Mouse (Mus musculus): ENCODE results near the gene AC161166.1. TPM values are rescaled to one million over a fixed set of nuclear protein-coding genes. Genes with fewer than 3 reads are reported as not detected.
A peak's percentile ranks its signal among the peaks of the same experiment; 100 is the strongest.

AC161166.1 gene
- total and polyA plus RNA-seq, 3 experiments, result 0.13 TPM; not detected in 2

GRCm38 (mm10) chr7:24538154-24538553, 25.9 kb upstream of the AC161166.1 start:
- Histone ChIP-seq H3K79me2 (ENCODE audit: control insufficient read depth, insufficient read depth, low read length, poor library complexity) (no peaks in the 10 kb centered on the region), H3K9me3 (replicated peaks; ENCODE audit: insufficient read depth, low read length) (no peaks in the 10 kb centered on the region), H3K4me3 (ENCODE audit: control insufficient read depth in 1 of 2, insufficient read depth in 1 of 2, low read depth in 2 of 2, low read length in 2 of 2) (no peak overlapping the region), H3K27ac (ENCODE audit: control insufficient read depth, low read depth, low read length) (no peak overlapping the region), H3K36me3 (ENCODE audit: control insufficient read depth in 1 of 2, insufficient read depth in 2 of 2, low read length in 2 of 2) (no peaks in the 10 kb centered on the region), H3K4me1 (ENCODE audit: control insufficient read depth in 1 of 2, insufficient read depth in 2 of 2, low read length in 2 of 2) (no peaks in the 10 kb centered on the region), H3K9ac (ENCODE audit: control insufficient read depth, low read depth, low read length, poor library complexity, severe bottlenecking) (no peak overlapping the region), H3K27me3 (ENCODE audit: control insufficient read depth in 1 of 2, insufficient read depth in 2 of 2, low read length in 2 of 2) (no peaks in the 10 kb centered on the region)
- no peak for DNase-seq (ENCODE audit: low read depth, low spot score)
- TF ChIP-seq CTCF (IDR thresholded peaks at IDR 0.05 in 2 of 3, conservative IDR thresholded peaks at IDR 0.05 in 1 of 3; ENCODE audit: control insufficient read depth in 1 of 3, insufficient read depth in 1 of 3, low read depth in 2 of 3, low read length in 3 of 3, poor library complexity in 1 of 3, severe bottlenecking in 1 of 3) (peak in 1 of 3 experiments; percentile 5; a peak in 1 of 6 replicates), POLR2A (IDR thresholded peaks at IDR 0.05; ENCODE audit: control insufficient read depth in 1 of 2, insufficient read depth in 1 of 2, low read depth in 1 of 2, low read length in 2 of 2, poor library complexity in 1 of 2) (no peak), MXI1 (IDR thresholded peaks at IDR 0.05; ENCODE audit: low read depth, low read length) (no peak), USF1 (IDR thresholded peaks at IDR 0.05; ENCODE audit: low read depth, low read length) (no peak), E2F4 (IDR thresholded peaks at IDR 0.05; ENCODE audit: borderline replicate concordance, low read depth, low read length) (no peak), ZMIZ1 (IDR thresholded peaks at IDR 0.05; ENCODE audit: low read depth, low read length) (no peak), SIN3A (IDR thresholded peaks at IDR 0.05; ENCODE audit: low read length) (no peak), ZKSCAN1 (IDR thresholded peaks at IDR 0.05; ENCODE audit: low read depth, low read length) (no peak), SMC3 (IDR thresholded peaks at IDR 0.05; ENCODE audit: low read depth, low read length) (no peak)

DNA sequence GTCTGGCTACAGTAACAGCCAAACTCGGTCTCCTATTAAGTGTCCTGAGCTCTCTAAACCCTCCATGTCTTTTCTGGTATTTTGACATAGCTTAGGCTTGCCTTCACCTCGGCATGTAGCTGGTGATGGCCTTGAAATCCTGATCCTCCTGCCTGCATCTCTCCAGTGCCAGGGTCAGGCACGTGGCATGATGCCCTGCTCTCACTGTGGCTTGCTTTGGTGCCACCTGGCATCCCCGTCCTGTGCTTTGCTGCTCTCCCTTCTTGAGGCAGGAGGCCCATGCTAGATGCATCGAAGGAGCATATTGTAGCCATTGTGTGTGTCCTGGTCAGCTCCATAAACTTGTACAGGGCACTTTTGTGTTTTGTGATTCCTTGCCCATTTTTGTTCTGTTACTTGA, 25.3 kb upstream of the AC161166.1 start:
- no peaks in the 10 kb centered on the region for H3K36me3 ChIP-seq (ENCODE audit: control insufficient read depth in 1 of 2, insufficient read depth in 2 of 2, low read length in 2 of 2)
- no peaks in the 10 kb centered on the region for H3K79me2 ChIP-seq (ENCODE audit: control insufficient read depth, insufficient read depth, low read length, poor library complexity)
- no peaks in the 10 kb centered on the region for H3K27me3 ChIP-seq (ENCODE audit: control insufficient read depth in 1 of 2, insufficient read depth in 2 of 2, low read length in 2 of 2)
- no peak overlapping the region for H3K4me3 ChIP-seq (ENCODE audit: control insufficient read depth in 1 of 2, insufficient read depth in 1 of 2, low read depth in 2 of 2, low read length in 2 of 2)
- H3K9ac ChIP-seq (ENCODE audit: control insufficient read depth, low read depth, low read length, poor library complexity, severe bottlenecking), result no peak overlapping the region
- no peak for DNase-seq (ENCODE audit: low read depth, low spot score)
- no peaks in the 10 kb centered on the region for H3K9me3 ChIP-seq (replicated peaks; ENCODE audit: insufficient read depth, low read length)
- peak; percentile 14; the same call in 1 of the 2 replicates for TF ChIP-seq POLR2AphosphoS2 (IDR thresholded peaks at IDR 0.05; ENCODE audit: low read length)
- no peak for TF ChIP-seq HCFC1 (IDR thresholded peaks at IDR 0.05; ENCODE audit: low read depth, low read length)
- H3K27ac ChIP-seq (ENCODE audit: control insufficient read depth, low read depth, low read length), result no peak overlapping the region
- no peaks in the 10 kb centered on the region for H3K4me1 ChIP-seq (ENCODE audit: control insufficient read depth in 1 of 2, insufficient read depth in 2 of 2, low read length in 2 of 2)

DNA sequence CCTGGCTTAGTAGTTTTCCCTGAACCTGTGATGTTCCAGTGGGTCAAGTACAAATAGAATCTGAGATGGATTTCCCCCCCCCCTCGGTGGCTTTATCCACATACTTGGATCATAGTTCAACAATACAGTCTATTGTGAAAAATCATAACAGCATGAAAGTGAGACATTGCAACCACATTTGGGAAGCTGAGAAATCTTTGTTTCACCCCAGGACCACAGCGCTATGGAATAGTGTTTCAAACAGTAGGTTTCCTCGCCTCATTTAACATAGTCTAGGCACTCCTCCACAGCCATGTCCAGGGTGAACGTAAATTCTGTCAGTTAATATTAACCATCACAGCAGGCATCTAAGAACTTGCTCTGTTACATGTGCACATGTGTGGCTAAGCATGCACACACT, 24.8 kb upstream of the AC161166.1 start:
- no peak overlapping the region for H3K9ac ChIP-seq (ENCODE audit: control insufficient read depth, low read depth, low read length, poor library complexity, severe bottlenecking)
- H3K27ac ChIP-seq (ENCODE audit: control insufficient read depth, low read depth, low read length), result no peak overlapping the region
- no peak overlapping the region for H3K4me3 ChIP-seq (ENCODE audit: control insufficient read depth in 1 of 2, insufficient read depth in 1 of 2, low read depth in 2 of 2, low read length in 2 of 2)
- peaks cover 0 to 3% of the 10 kb centered on the region in 2 experiments; a peak in 1 of 4 replicates for H3K4me1 ChIP-seq (ENCODE audit: control insufficient read depth in 1 of 2, insufficient read depth in 2 of 2, low read length in 2 of 2)
- no peaks in the 10 kb centered on the region for H3K36me3 ChIP-seq (ENCODE audit: control insufficient read depth in 1 of 2, insufficient read depth in 2 of 2, low read length in 2 of 2)
- no peaks in the 10 kb centered on the region for H3K79me2 ChIP-seq (ENCODE audit: control insufficient read depth, insufficient read depth, low read length, poor library complexity)
- no peak for TF ChIP-seq JUND (IDR thresholded peaks at IDR 0.05; ENCODE audit: low read depth, low read length)
- no peak for TF ChIP-seq USF1 (IDR thresholded peaks at IDR 0.05; ENCODE audit: low read depth, low read length)
- TF ChIP-seq ETS1 (IDR thresholded peaks at IDR 0.05; ENCODE audit: low read depth, low read length), result no peak
- no peaks in the 10 kb centered on the region for H3K27me3 ChIP-seq (ENCODE audit: control insufficient read depth in 1 of 2, insufficient read depth in 2 of 2, low read length in 2 of 2)
- no peaks in the 10 kb centered on the region for H3K9me3 ChIP-seq (replicated peaks; ENCODE audit: insufficient read depth, low read length)
- DNase-seq (ENCODE audit: low read depth, low spot score), result no peak
